Mouse (Mus musculus) CH12.LX (cell line): ENCODE data around the gene Slc44a3. TPM values are rescaled to one million over a fixed set of nuclear protein-coding genes. Genes with fewer than 3 reads are reported as not detected.

Source experiments
- DNase-seq: peaks from one replicate; pipeline ENCODE4 v3.0.0-alpha.2; 2013; ENCODE audit errors: extremely low read depth
- H3K27ac ChIP-seq: 2 replicates; pipeline ENCODE4 v1.5.1; 2012; ENCODE audit warnings: low read depth, mild to moderate bottlenecking, control low read depth, moderate library complexity; ENCODE audit not compliant: insufficient read depth
- H3K27me3 ChIP-seq: replicated peaks from 2 replicates; pipeline ENCODE3; 2012; ENCODE audit warnings: inconsistent platforms
- H3K36me3 ChIP-seq, 2 experiments: replicated peaks in 1 of 2; 2 replicates each; pipeline versions ENCODE3 to v1.6.1; 2012; ENCODE audit warnings: inconsistent platforms in 1 of 2, low read length in 1 of 2, mild to moderate bottlenecking in 1 of 2, mixed read lengths in 1 of 2, moderate library complexity in 1 of 2; ENCODE audit not compliant: control insufficient read depth in 1 of 2, insufficient read depth in 1 of 2
- H3K4me1 ChIP-seq, 2 experiments: 2 replicates each; pipeline ENCODE4 v1.6.1; 2012; ENCODE audit warnings: inconsistent platforms in 1 of 2, moderate library complexity in 1 of 2; ENCODE audit not compliant: insufficient read depth in 2 of 2, control insufficient read depth in 1 of 2
- H3K4me2 ChIP-seq: 2 replicates; pipeline ENCODE4 v1.6.1; 2012; ENCODE audit warnings: low read depth, mild to moderate bottlenecking, control low read depth; ENCODE audit not compliant: poor library complexity, insufficient read depth, severe bottlenecking
- H3K4me3 ChIP-seq, 3 experiments: fragments of 150-350 bp in 1 of 3; sonication (generic) in 1 of 3; replicated peaks in 1 of 3; 2 replicates each; pipeline versions ENCODE3 to v1.5.1; 2011 to 2012; ENCODE audit warnings: low read depth in 2 of 3, low read length in 2 of 3, mild to moderate bottlenecking in 2 of 3, moderate library complexity in 2 of 3, control low read depth in 1 of 3, improper control_type of control experiment in 1 of 3, inconsistent platforms in 1 of 3, mixed read lengths in 1 of 3; ENCODE audit not compliant: poor library complexity in 1 of 3
- H3K79me2 ChIP-seq: replicated peaks from 2 replicates; pipeline ENCODE4 v1.6.1; 2012; ENCODE audit warnings: mild to moderate bottlenecking, moderate library complexity; ENCODE audit not compliant: control insufficient read depth, poor library complexity, insufficient read depth, severe bottlenecking; ENCODE audit errors: extremely low read depth
- H3K9ac ChIP-seq: 2 replicates; pipeline ENCODE4 v1.6.1; 2012; ENCODE audit warnings: low read depth, mild to moderate bottlenecking, control low read depth, moderate library complexity; ENCODE audit not compliant: insufficient read depth
- H3K9me3 ChIP-seq: replicated peaks from 2 replicates; pipeline ENCODE3; 2012; ENCODE audit warnings: low read length, inconsistent platforms, mixed read lengths
- BHLHE40 ChIP-seq: IDR thresholded peaks from 2 replicates; pipeline ENCODE4 v1.6.1; 2011; ENCODE audit warnings: mild to moderate bottlenecking, low read depth, low read length, improper control_type of control experiment
- CHD2 ChIP-seq: IDR thresholded peaks from 2 replicates; pipeline ENCODE4 v1.6.1; 2011; ENCODE audit warnings: low read length, improper control_type of control experiment
- E2F4 ChIP-seq: IDR thresholded peaks from 2 replicates; pipeline ENCODE4 v1.6.1; 2011; ENCODE audit warnings: low read depth, low read length, improper control_type of control experiment; ENCODE audit not compliant: insufficient replicate concordance
- ELF1 ChIP-seq: IDR thresholded peaks from 2 replicates; pipeline ENCODE4 v1.6.1; 2014; ENCODE audit warnings: low read depth, mild to moderate bottlenecking, inconsistent platforms, low read length, improper control_type of control experiment
- EP300 ChIP-seq: IDR thresholded peaks from 2 replicates; pipeline ENCODE4 v1.6.1; 2011; ENCODE audit warnings: low read length, improper control_type of control experiment
- ETS1 ChIP-seq: conservative IDR thresholded peaks from 2 replicates; pipeline ENCODE4 v1.6.1; 2012; ENCODE audit warnings: low read depth, mild to moderate bottlenecking, inconsistent platforms, low read length, improper control_type of control experiment, moderate library complexity
- GABPA ChIP-seq: IDR thresholded peaks from 2 replicates; pipeline ENCODE4 v1.6.1; 2012; ENCODE audit warnings: low read depth, low read length, improper control_type of control experiment, inconsistent platforms; ENCODE audit not compliant: insufficient replicate concordance
- IRF4 ChIP-seq: IDR thresholded peaks from 2 replicates; pipeline ENCODE4 v1.6.1; 2014; ENCODE audit warnings: low read depth, mild to moderate bottlenecking, inconsistent platforms, low read length, improper control_type of control experiment
- JUND ChIP-seq: conservative IDR thresholded peaks from 2 replicates; pipeline ENCODE4 v1.6.1; 2011; ENCODE audit warnings: low read depth, low read length, improper control_type of control experiment
- KAT2A ChIP-seq: IDR thresholded peaks from 2 replicates; pipeline ENCODE4 v1.6.1; 2012; ENCODE audit warnings: low read length, improper control_type of control experiment, inconsistent platforms; ENCODE audit not compliant: insufficient replicate concordance
- MAX ChIP-seq: IDR thresholded peaks from 2 replicates; pipeline ENCODE4 v1.6.1; 2011; ENCODE audit warnings: low read length, improper control_type of control experiment
- MXI1 ChIP-seq: IDR thresholded peaks from 2 replicates; pipeline ENCODE4 v1.6.1; 2011; ENCODE audit warnings: mild to moderate bottlenecking, low read depth, low read length, improper control_type of control experiment
- NRF1 ChIP-seq: IDR thresholded peaks from 2 replicates; pipeline ENCODE4 v1.6.1; 2014; ENCODE audit warnings: low read depth, mild to moderate bottlenecking, inconsistent platforms, low read length, improper control_type of control experiment, moderate library complexity
- POLR2A ChIP-seq: IDR thresholded peaks from 2 replicates; pipeline ENCODE4 v1.6.1; 2011; ENCODE audit warnings: low read depth, mild to moderate bottlenecking, improper control_type of control experiment, low read length
- POLR2AphosphoS2 ChIP-seq: IDR thresholded peaks from 2 replicates; pipeline ENCODE4 v1.6.1; 2011; ENCODE audit warnings: low read depth, low read length, improper control_type of control experiment
- RAD21 ChIP-seq: IDR thresholded peaks from 2 replicates; pipeline ENCODE4 v1.6.1; 2011; ENCODE audit warnings: low read depth, mild to moderate bottlenecking, low read length, improper control_type of control experiment, moderate library complexity
- UBTF ChIP-seq: IDR thresholded peaks from 2 replicates; pipeline ENCODE4 v1.6.1; 2012; ENCODE audit warnings: low read depth, mild to moderate bottlenecking, inconsistent platforms, low read length, improper control_type of control experiment, moderate library complexity
- USF1 ChIP-seq: IDR thresholded peaks from 2 replicates; pipeline ENCODE4 v1.6.1; 2014; ENCODE audit warnings: low read depth, mild to moderate bottlenecking, inconsistent platforms, low read length, improper control_type of control experiment
- ZNF384 ChIP-seq: IDR thresholded peaks from 2 replicates; pipeline ENCODE4 v1.6.1; 2012; ENCODE audit warnings: low read depth, low read length, improper control_type of control experiment, inconsistent platforms
- dilution Hi-C: fragments of 300-500 bp; cut with MboI; formaldehyde crosslinking; loops from 2 replicates; pipeline ENCODE4 v1.14.3; 2020; ENCODE audit warnings: low sequenced_read_pairs; ENCODE audit not compliant: extremely low pct_unique_long_range_greater_than_20kb, extremely low pct_ligation_motif_present
- in situ Hi-C: fragments of 300-500 bp; cut with MboI; formaldehyde crosslinking; loops from 3 replicates; pipeline ENCODE4 v1.14.3; 2019; ENCODE audit warnings: low sequenced_read_pairs, low pct_ligation_motif_present, low pct_unique_long_range_greater_than_20kb, mixed read lengths
- polyA plus RNA-seq: library from polyadenylated mRNA; unstranded; fragments of >175 nt; gene quantifications from 2 replicates; pipeline ENCODE4 v1.2.1, GENCODE M21; 2012; ENCODE audit warnings: low read depth; ENCODE audit not compliant: insufficient read length
- total RNA-seq, 2 experiments: library from RNA; depleted of rRNA; stranded (reverse); fragments of 300-350 nt in 1 of 2; fragments of >200 nt in 1 of 2; gene quantifications; 2 replicates each; pipeline ENCODE4 v1.2.3; 2012 to 2014

Slc44a3 gene
- total and polyA plus RNA-seq, 3 experiments = not detected

- no peaks in the 10 kb centered on the region for H3K79me2 ChIP-seq
- no peak overlapping the region for H3K9ac ChIP-seq
- no peak overlapping the region for H3K4me3 ChIP-seq
- no peak for TF ChIP-seq IRF4
- no peaks in the 10 kb centered on the region for H3K9me3 ChIP-seq
- no peaks in the 10 kb centered on the region for H3K27me3 ChIP-seq
- dilution Hi-C loops = no loop called here
- in situ Hi-C loops = no loop called here
- DNase-seq = no peak
- H3K36me3 ChIP-seq = no peaks in the 10 kb centered on the region
- H3K4me1 ChIP-seq = peaks cover 0 to 2% of the 10 kb centered on the region in 2 experiments; a peak in 1 of 4 replicates
- no peak overlapping the region for H3K4me2 ChIP-seq
- H3K27ac ChIP-seq = no peak overlapping the region
These were observed 62.8 kb downstream of the Slc44a3 start for GRCm38 (mm10) chr3:121469185-121469975.

DNA sequence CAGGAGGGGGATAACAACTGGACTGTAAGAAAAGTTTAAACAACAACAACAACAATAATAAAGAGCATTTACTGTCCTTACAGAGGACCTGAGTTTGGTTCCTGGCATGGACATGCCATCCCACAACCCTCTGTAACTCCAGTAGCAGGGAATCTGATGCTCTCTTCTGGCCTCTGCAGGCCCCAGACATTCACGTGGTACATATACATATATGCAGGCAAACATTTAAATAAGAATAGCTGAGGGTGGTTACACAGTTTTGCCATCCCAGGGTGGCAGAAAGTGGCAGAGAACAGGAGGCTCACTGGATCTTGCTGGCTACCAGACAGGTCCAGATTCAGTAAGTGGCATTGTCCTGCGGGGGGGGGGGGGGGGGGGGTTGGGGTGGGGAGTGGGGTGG is 64.1 kb downstream of the Slc44a3 start:
- Histone ChIP-seq H3K9me3 (no peaks in the 10 kb centered on the region), H3K4me3 (no peak overlapping the region), H3K4me2 (no peak overlapping the region), H3K79me2 (no peaks in the 10 kb centered on the region), H3K36me3 (no peaks in the 10 kb centered on the region), H3K27me3 (no peaks in the 10 kb centered on the region), H3K4me1 (no peaks in the 10 kb centered on the region), H3K9ac (no peak overlapping the region), H3K27ac (no peak overlapping the region)
- dilution Hi-C loops (no loop called here), in situ Hi-C loops (no loop called here)
- TF ChIP-seq BHLHE40 (no peak), IRF4 (no peak), JUND (no peak), GABPA (no peak), KAT2A (no peak), ZNF384 (no peak), EP300 (no peak), MAX (no peak), USF1 (no peak), E2F4 (no peak), RAD21 (no peak), ELF1 (no peak), NRF1 (no peak), MXI1 (no peak), CHD2 (no peak), POLR2A (no peak), ETS1 (no peak), POLR2AphosphoS2 (no peak), UBTF (no peak)
- no peak for DNase-seq
